7 mouse cellular contexts compared by ENCODE assay signal in genomic region chr7:128208187-128208586, GRCm38 (mm10). TPM values are rescaled to one million over a fixed set of nuclear protein-coding genes. Genes with fewer than 3 reads are reported as not detected.
DNase-seq lines count a peak whose midpoint lies in the region; ATAC-seq and TF ChIP-seq lines count a peak whose summit lies in the region.

No protein-coding gene starts in this region.

- no peak for ATAC-seq in neural tube, embryonic 15.5 days (ENCODE audit: low FRiP score)
- ATAC-seq in liver, postnatal 0 days = peak; percentile 29; the same call in 1 of the 2 replicates

- 5% methylated on average over 4 of the region's 4 CpGs for WGBS in neural tube, embryonic 15.5 days
- 2% methylated on average over 4 of the region's 4 CpGs for WGBS in liver, postnatal 0 days (ENCODE audit: insufficient replicate concordance)

- no peak overlapping the region for H3K4me3 ChIP-seq in neural tube, embryonic 15.5 days (replicated peaks)
- H3K4me3 ChIP-seq in liver, postnatal 0 days (ENCODE audit: low read depth, low read length) = no peak overlapping the region

- no peak overlapping the region for H3K4me2 ChIP-seq in neural tube, embryonic 15.5 days
- H3K4me2 ChIP-seq in liver, postnatal 0 days (ENCODE audit: low read depth, low read length) = no peak overlapping the region

- no peaks in the 10 kb centered on the region for H3K4me1 ChIP-seq in neural tube, embryonic 15.5 days
- no peaks in the 10 kb centered on the region for H3K4me1 ChIP-seq in liver, postnatal 0 days (ENCODE audit: insufficient read depth)

- no peaks in the 10 kb centered on the region for H3K27me3 ChIP-seq in neural tube, embryonic 15.5 days (replicated peaks)
- no peaks in the 10 kb centered on the region for H3K27me3 ChIP-seq in liver, postnatal 0 days (ENCODE audit: insufficient read depth, low read length)

- H3K36me3 ChIP-seq in neural tube, embryonic 15.5 days = no peaks in the 10 kb centered on the region
- no peaks in the 10 kb centered on the region for H3K36me3 ChIP-seq in liver, postnatal 0 days (replicated peaks; ENCODE audit: insufficient read depth, low read length)

- H3K27ac ChIP-seq in neural tube, embryonic 15.5 days (replicated peaks) = no peak overlapping the region
- no peak overlapping the region for H3K27ac ChIP-seq in liver, postnatal 0 days (ENCODE audit: low read depth)

- H3K9ac ChIP-seq in neural tube, embryonic 15.5 days (replicated peaks) = no peak overlapping the region
- no peak overlapping the region for H3K9ac ChIP-seq in liver, postnatal 0 days (replicated peaks)

- H3K9me3 ChIP-seq in neural tube, embryonic 15.5 days (replicated peaks) = no peaks in the 10 kb centered on the region
- no peaks in the 10 kb centered on the region for H3K9me3 ChIP-seq in liver, postnatal 0 days (ENCODE audit: low read length)

- peak; percentile 51 for DNase-seq in neural tube, embryonic 10.5 days (ENCODE audit: extremely low spot score, low spot score)
- DNase-seq in adrenal gland, adult 18-20 months (ENCODE audit: low spot score in 2 of 2) = peak; percentile 52
- peak; percentile 89 for DNase-seq in embryo, embryonic 10 days (ENCODE audit: low spot score)
- DNase-seq in induced T-regulatory cell, adult 2 months (ENCODE audit: low read depth) = peak; percentile 83
- DNase-seq in liver, postnatal 0 days = peak; percentile 66
- DNase-seq in right cerebral cortex, postnatal 10 days (ENCODE audit: low spot score in 2 of 2) = peak; percentile 76 to 80

- no peak for TF ChIP-seq EP300 in liver, postnatal 0 days (IDR thresholded peaks at IDR 0.05; ENCODE audit: low read depth)

- TF ChIP-seq CTCF in liver, postnatal 0 days (IDR thresholded peaks at IDR 0.05; ENCODE audit: low read depth) = peak; percentile 95

RNA-seq across cellular contexts. Expression of gene Cox6a2, which starts 2.0 kb away (rescaled TPM):
- 4.3 and 8.2 TPM in 2 replicates for polyA plus RNA-seq in neural tube, embryonic 15.5 days (2015; fragmentation: Nextera tagmentation; extraction: Ambion mirVana)
- total RNA-seq in adrenal gland, adult 18-20 months (2021) = 1 to 10 TPM; 3.3 to 6.3 TPM
- polyA plus RNA-seq in liver, postnatal 0 days (2015; fragmentation: Nextera tagmentation; extraction: Ambion mirVana) = 1.1 and 15.6 TPM in 2 replicates

RNA-seq across cellular contexts. Expression of gene Armc5, which starts 29.0 kb away (rescaled TPM):
- polyA plus RNA-seq in neural tube, embryonic 15.5 days (2015; fragmentation: Nextera tagmentation; extraction: Ambion mirVana) = 13.8 and 14.0 TPM in 2 replicates
- 10 to 100 TPM; 17.7 to 23.2 TPM for total RNA-seq in adrenal gland, adult 18-20 months (2021)
- polyA plus RNA-seq in liver, postnatal 0 days (2015; fragmentation: Nextera tagmentation; extraction: Ambion mirVana) = 5.4 and 5.6 TPM in 2 replicates

RNA-seq across cellular contexts. Expression of gene 9130023H24Rik, which starts 29.6 kb away (rescaled TPM):
- polyA plus RNA-seq in neural tube, embryonic 15.5 days (2015; fragmentation: Nextera tagmentation; extraction: Ambion mirVana) = 6.4 and 6.6 TPM in 2 replicates
- total RNA-seq in adrenal gland, adult 18-20 months (2021) = 1 to 10 TPM; 5.2 to 6.0 TPM
- 1.7 and 2.2 TPM in 2 replicates for polyA plus RNA-seq in liver, postnatal 0 days (2015; fragmentation: Nextera tagmentation; extraction: Ambion mirVana)

RNA-seq across cellular contexts. Expression of gene Tgfb1i1, which starts 38.4 kb away (rescaled TPM):
- 28.4 and 50.2 TPM in 2 replicates for polyA plus RNA-seq in neural tube, embryonic 15.5 days (2015; fragmentation: Nextera tagmentation; extraction: Ambion mirVana)
- 10 to 100 TPM; 19.0 to 30.6 TPM for total RNA-seq in adrenal gland, adult 18-20 months (2021)
- 10.1 and 10.4 TPM in 2 replicates for polyA plus RNA-seq in liver, postnatal 0 days (2015; fragmentation: Nextera tagmentation; extraction: Ambion mirVana)

RNA-seq across cellular contexts. Expression of gene Itgad, which starts 54.0 kb away (rescaled TPM):
- 0.04 and 0.23 TPM in 2 replicates for polyA plus RNA-seq in neural tube, embryonic 15.5 days (2015; fragmentation: Nextera tagmentation; extraction: Ambion mirVana)
- total RNA-seq in adrenal gland, adult 18-20 months (2021) = under 1 TPM in 1 of 2 experiments, not detected in 1; 0.22 TPM
- polyA plus RNA-seq in liver, postnatal 0 days (2015; fragmentation: Nextera tagmentation; extraction: Ambion mirVana) = 0.28 and 0.31 TPM in 2 replicates
